Mouse (Mus musculus): ENCODE measurements around the gene 2610001J05Rik. TPM values are rescaled to one million over a fixed set of nuclear protein-coding genes. Genes with fewer than 3 reads are reported as not detected.

The 2610001J05Rik gene
- 57.9 TPM for polyA plus RNA-seq (2021)

- CTCF ChIA-PET, result no interaction called here
- peak; percentile 60 for DNase-seq (ENCODE audit: low read depth, low spot score)
- POLR2A ChIA-PET, result no interaction called here
- peak; percentile 100 for ATAC-seq
- TF ChIP-seq CTCF (IDR thresholded peaks at IDR 0.05), result no peak
- no peaks in the 10 kb centered on the region for H3K27me3 ChIP-seq
- in situ Hi-C loops (cut with MboI; ENCODE audit: low pct_unique_long_range_greater_than_20kb), result loop anchor here (10.0 to 25.0 kb wide), 2 partner anchors 266 to 1959 kb away; partner anchors contain the start of genes Ndufa4, Phf14 and Tmem168
Observed at GRCm38 (mm10) chr6:13870919-13871624, at the start of gene 2610001J05Rik. TSS of gene 2610001J05Rik (minus strand) at chr6:13871518.

DNA sequence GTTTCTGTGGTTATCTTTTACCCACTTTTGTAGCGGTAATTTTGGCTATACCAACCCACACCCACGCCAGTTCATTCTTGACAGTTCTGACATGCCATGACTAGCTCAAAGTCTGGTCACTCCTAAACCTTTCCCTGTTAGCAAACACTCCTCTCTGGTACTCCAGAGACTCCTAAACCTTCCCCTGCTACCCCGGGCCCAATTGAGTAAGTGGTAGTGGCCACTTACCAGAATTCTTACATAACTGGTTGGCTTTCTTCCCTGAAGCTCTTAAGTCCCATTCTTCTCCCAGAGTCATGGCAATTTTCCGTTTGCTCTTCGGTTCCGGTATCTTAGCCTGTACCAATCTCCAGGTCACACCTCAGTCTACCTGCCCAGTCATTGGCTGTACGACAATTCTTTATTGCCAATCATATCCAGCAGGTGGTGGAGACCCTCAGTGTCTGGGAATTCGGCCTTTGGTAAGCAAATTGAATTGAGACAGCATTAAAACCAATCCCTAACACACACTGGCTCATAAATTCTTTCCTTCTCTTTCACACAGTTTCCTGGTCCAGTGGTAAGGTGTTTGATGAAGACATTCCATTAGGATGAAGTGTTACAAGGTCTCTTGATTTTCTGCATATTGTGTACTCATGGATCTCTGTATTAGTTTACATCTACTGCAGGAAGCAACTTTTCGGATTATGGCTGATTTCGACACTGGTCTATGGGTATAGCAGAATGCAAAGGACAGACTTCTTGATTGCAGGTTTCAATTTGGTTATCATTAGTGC, 38.6 kb upstream of the 2610001J05Rik start:
- DNase-seq (ENCODE audit: low read depth, low spot score) (no peak), ATAC-seq (no peak)
- no peak for TF ChIP-seq CTCF (IDR thresholded peaks at IDR 0.05)
- POLR2A ChIA-PET, result no interaction called here
- CTCF ChIA-PET, result interaction anchor here (1.5 kb wide), 1 partner anchor 25 kb away, joined by 3 read pairs; no protein-coding TSS in a partner anchor
- no peaks in the 10 kb centered on the region for H3K27me3 ChIP-seq
- in situ Hi-C loops (cut with MboI; ENCODE audit: low pct_unique_long_range_greater_than_20kb), result no loop called here

GRCm38 (mm10) chr6:13902941-13903627, 31.8 kb upstream of the 2610001J05Rik start:
- ChIA-PET POLR2A (no interaction called here), CTCF (no interaction called here)
- ATAC-seq (no peak), DNase-seq (ENCODE audit: low read depth, low spot score) (no peak)
- no peaks in the 10 kb centered on the region for H3K27me3 ChIP-seq
- in situ Hi-C loops (cut with MboI; ENCODE audit: low pct_unique_long_range_greater_than_20kb), result no loop called here
- no peak for TF ChIP-seq CTCF (IDR thresholded peaks at IDR 0.05)

- in situ Hi-C loops (cut with MboI; ENCODE audit: low pct_unique_long_range_greater_than_20kb), result no loop called here
Observed at GRCm38 (mm10) chr6:13884877-13885592, 13.7 kb upstream of the 2610001J05Rik start.

GRCm38 (mm10) chr6:13882919-13883318, 11.6 kb upstream of the 2610001J05Rik start:
- ATAC-seq (no peak), DNase-seq (ENCODE audit: low read depth, low spot score) (no peak)
- in situ Hi-C loops (cut with MboI; ENCODE audit: low pct_unique_long_range_greater_than_20kb), result no loop called here
- TF ChIP-seq CTCF (IDR thresholded peaks at IDR 0.05), result no peak
- POLR2A ChIA-PET, result no interaction called here
- no peaks in the 10 kb centered on the region for H3K27me3 ChIP-seq
- CTCF ChIA-PET, result interaction anchor here (1.6 kb wide), 1 partner anchor 12 kb away, joined by 6 read pairs; no protein-coding TSS in a partner anchor

More at GRCm38 (mm10) chr6:13884877-13885592, 13.7 kb upstream of the 2610001J05Rik start:
- H3K27me3 ChIP-seq, result no peaks in the 10 kb centered on the region
- no peak for ATAC-seq
- CTCF ChIA-PET, result interaction anchor here (1.3 kb wide), 1 partner anchor 24 kb away, joined by 3 read pairs; no protein-coding TSS in a partner anchor
- TF ChIP-seq CTCF (IDR thresholded peaks at IDR 0.05), result no peak
- no peak for DNase-seq (ENCODE audit: low read depth, low spot score)
- POLR2A ChIA-PET, result no interaction called here

GRCm38 (mm10) chr6:13873959-13874358, 2.6 kb upstream of the 2610001J05Rik start:
- in situ Hi-C loops (cut with MboI; ENCODE audit: low pct_unique_long_range_greater_than_20kb), result loop anchor here (10.0 to 25.0 kb wide), 2 partner anchors 269 to 1962 kb away; partner anchors contain the start of genes Ndufa4, Phf14 and Tmem168
- CTCF ChIA-PET, result interaction anchor here (1.6 kb wide), 1 partner anchor 22 kb away, joined by 3 read pairs; no protein-coding TSS in a partner anchor
- no peaks in the 10 kb centered on the region for H3K27me3 ChIP-seq

DNA sequence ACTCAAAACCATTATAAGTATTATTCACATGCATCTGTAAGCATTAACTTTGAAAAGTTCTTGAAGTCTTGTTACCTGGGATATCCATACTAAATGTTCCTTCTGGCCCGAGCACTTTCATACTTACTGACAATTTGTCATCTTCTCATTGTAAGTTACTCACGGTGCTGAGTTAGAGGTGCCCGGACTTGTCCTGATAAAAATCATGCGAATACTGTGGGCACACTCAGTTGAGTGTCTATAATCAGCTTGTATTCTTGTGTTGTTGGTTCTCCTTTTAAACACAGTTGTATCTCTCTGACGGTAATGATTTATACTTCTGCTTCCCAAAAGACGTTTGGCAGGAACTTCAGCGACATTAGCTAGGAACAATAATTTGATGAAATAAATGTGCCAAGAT, 758 bp upstream of the 2610001J05Rik start:
- POLR2A ChIA-PET, result no interaction called here
- H3K27me3 ChIP-seq, result no peaks in the 10 kb centered on the region
- no peak for TF ChIP-seq CTCF (IDR thresholded peaks at IDR 0.05)
- CTCF ChIA-PET, result no interaction called here
- in situ Hi-C loops (cut with MboI; ENCODE audit: low pct_unique_long_range_greater_than_20kb), result loop anchor here (10.0 to 25.0 kb wide), 2 partner anchors 267 to 1960 kb away; partner anchors contain the start of genes Ndufa4, Phf14 and Tmem168
- ATAC-seq (no peak), DNase-seq (ENCODE audit: low read depth, low spot score) (no peak)

More at GRCm38 (mm10) chr6:13873959-13874358, 2.6 kb upstream of the 2610001J05Rik start:
- POLR2A ChIA-PET, result no interaction called here
- ATAC-seq, result no peak
- TF ChIP-seq CTCF (IDR thresholded peaks at IDR 0.05), result no peak
- DNase-seq (ENCODE audit: low read depth, low spot score), result no peak

- DNase-seq (ENCODE audit: low read depth, low spot score) (no peak), ATAC-seq (peak; percentile 75)
- in situ Hi-C loops (cut with MboI; ENCODE audit: low pct_unique_long_range_greater_than_20kb), result loop anchor here (10.0 to 25.0 kb wide), 2 partner anchors 267 to 1959 kb away; partner anchors contain the start of genes Ndufa4, Phf14 and Tmem168
- TF ChIP-seq CTCF (IDR thresholded peaks at IDR 0.05), result no peak
- no peaks in the 10 kb centered on the region for H3K27me3 ChIP-seq
- CTCF ChIA-PET, result no interaction called here
- POLR2A ChIA-PET, result no interaction called here
Observed at GRCm38 (mm10) chr6:13871625-13871958, 274 bp upstream of the 2610001J05Rik start.

- DNase-seq (ENCODE audit: low read depth, low spot score) (no peak), ATAC-seq (no peak)
- H3K27me3 ChIP-seq, result no peaks in the 10 kb centered on the region
- CTCF ChIA-PET, result no interaction called here
- no peak for TF ChIP-seq CTCF (IDR thresholded peaks at IDR 0.05)
- in situ Hi-C loops (cut with MboI; ENCODE audit: low pct_unique_long_range_greater_than_20kb), result loop anchor here (10.0 to 25.0 kb wide), 2 partner anchors 266 to 1958 kb away; partner anchors contain the start of genes Ndufa4, Phf14 and Tmem168
- POLR2A ChIA-PET, result no interaction called here
Observed at GRCm38 (mm10) chr6:13870289-13870741, 1.0 kb downstream of the 2610001J05Rik start.
